Mouse (Mus musculus): ENCODE measurements around the gene Fbxo34. TPM values are rescaled to one million over a fixed set of nuclear protein-coding genes. Genes with fewer than 3 reads are reported as not detected.

The Fbxo34 gene
- polyA plus RNA-seq, 1 experiment from 2014 or later: 24.4 TPM

DNA sequence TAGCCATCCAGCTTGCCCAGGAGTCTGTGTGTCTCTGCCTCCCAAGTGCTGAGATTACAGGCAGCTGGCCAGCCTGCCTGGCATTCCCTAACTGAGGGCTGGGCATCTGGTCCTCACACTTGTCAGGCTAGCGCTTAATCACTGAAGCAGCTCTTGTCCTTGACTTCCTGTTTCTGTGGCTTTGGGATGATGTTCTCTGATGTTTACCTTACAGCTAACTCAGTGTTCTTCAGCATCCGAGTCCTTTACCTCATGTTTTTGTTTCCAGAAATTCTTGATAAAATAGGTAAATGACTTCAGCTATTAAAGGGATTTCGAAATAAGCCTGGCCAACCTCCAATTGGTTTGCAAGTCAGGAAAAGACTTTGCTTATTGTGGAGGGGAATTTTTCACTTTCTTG, 53.8 kb downstream of the Fbxo34 start:
- H3K9me3 ChIP-seq: no peaks in the 10 kb centered on the region
- no peak overlapping the region for H3K9ac ChIP-seq
- H3K4me2 ChIP-seq (replicated peaks): no peak overlapping the region
- ATAC-seq (ENCODE audit: low FRiP score, low read depth): no peak
- no peaks in the 10 kb centered on the region for H3K27me3 ChIP-seq (replicated peaks)
- WGBS: 90% methylated on average over 3 of the region's 3 CpGs
- H3K27ac ChIP-seq: no peak overlapping the region
- no peaks in the 10 kb centered on the region for H3K4me1 ChIP-seq
- no peak overlapping the region for H3K4me3 ChIP-seq
- H3K36me3 ChIP-seq: no peaks in the 10 kb centered on the region

DNA sequence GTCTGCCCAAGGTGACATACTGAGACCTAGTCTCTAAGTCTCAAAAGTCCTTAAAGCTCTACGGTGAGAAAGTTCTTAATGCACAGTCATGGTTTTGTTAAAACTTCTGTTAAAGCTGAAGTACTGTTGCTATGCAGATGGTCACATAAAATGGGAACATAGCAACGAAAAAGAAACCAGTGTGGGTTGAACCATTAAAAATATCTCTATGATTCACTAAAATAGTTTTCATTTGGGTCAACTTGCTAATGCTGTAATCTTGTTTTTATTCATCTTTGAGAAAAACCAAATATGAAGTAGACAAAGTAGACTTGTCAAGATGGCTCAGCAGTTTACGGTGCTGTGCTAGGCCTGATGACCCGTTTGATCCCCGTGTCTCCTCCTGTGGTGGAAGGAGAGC, 56.5 kb downstream of the Fbxo34 start:
- 91% methylated on average over 5 of the region's 5 CpGs for WGBS
- H3K4me3 ChIP-seq: no peak overlapping the region
- H3K9me3 ChIP-seq: no peaks in the 10 kb centered on the region
- H3K27ac ChIP-seq: no peak overlapping the region
- H3K27me3 ChIP-seq (replicated peaks): no peaks in the 10 kb centered on the region
- ATAC-seq (ENCODE audit: low FRiP score, low read depth): no peak
- no peak overlapping the region for H3K9ac ChIP-seq
- H3K4me2 ChIP-seq (replicated peaks): no peak overlapping the region
- H3K4me1 ChIP-seq: no peaks in the 10 kb centered on the region
- no peaks in the 10 kb centered on the region for H3K36me3 ChIP-seq

DNA sequence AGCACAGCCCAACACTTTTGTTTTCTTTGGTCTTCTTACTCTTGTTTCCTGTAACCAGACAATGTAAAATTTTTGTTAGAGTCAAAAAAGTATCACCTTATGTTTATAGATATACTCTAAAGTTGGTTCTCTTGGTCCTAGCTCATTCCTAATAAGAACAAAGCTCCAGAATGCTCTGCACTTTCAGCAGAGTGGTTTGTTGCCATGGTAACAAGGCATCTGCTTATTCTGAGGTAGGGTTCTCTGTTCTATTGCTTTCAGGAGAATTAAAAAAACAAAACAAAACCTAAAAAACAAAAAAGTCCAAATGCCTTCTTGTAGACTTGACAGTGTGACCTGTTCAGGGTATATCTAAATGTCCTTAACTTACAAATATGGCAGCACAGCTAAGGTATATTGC, 57.8 kb downstream of the Fbxo34 start:
- H3K4me1 ChIP-seq: no peaks in the 10 kb centered on the region
- ATAC-seq (ENCODE audit: low FRiP score, low read depth): no peak

DNA sequence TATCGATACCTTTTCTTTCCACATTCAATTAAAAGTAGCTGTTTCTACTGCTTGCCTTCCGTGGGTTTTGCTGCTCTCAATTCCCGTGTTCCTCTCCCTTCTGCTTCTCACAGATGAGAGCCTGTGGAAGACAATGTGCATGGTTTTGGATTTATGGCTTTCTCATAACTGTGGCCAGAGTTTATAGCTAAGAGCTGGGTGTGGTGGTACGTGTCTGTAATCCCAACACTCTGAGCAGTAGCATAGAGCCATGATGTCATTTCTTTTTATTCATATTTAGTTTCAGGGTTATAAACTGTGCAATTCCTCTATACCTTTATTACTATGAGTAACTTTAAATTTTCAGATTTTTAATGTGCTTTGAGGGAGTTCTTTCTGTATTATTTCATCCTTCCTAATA, 60.0 kb downstream of the Fbxo34 start:
- ATAC-seq (ENCODE audit: low FRiP score, low read depth): no peak
- no peaks in the 10 kb centered on the region for H3K9me3 ChIP-seq

More for the DNA sequence above, 57.8 kb downstream of the Fbxo34 start:
- no peak overlapping the region for H3K27ac ChIP-seq
- no peak overlapping the region for H3K9ac ChIP-seq
- H3K36me3 ChIP-seq: no peaks in the 10 kb centered on the region
- H3K9me3 ChIP-seq: no peaks in the 10 kb centered on the region
- no peak overlapping the region for H3K4me2 ChIP-seq (replicated peaks)
- no peaks in the 10 kb centered on the region for H3K27me3 ChIP-seq (replicated peaks)
- H3K4me3 ChIP-seq: no peak overlapping the region

DNA sequence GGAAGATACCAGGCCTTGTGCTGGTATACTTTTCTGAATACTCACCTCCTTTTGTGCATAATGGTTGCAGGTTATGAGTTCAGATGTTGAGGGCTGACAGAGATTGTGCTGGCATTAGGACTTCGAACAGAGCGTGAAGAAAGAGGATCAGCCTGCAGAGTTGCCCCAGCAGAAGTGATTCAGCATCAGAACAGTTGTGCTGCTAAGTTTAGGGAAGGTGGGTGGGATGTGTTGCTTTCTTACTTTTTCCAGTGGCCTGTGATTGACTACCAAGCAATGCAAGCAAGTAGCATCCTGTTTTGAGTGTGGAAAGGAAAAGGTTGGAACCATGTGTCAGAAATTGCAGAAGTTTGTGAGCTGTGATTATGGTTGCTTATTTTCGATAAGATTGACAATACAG, 63.4 kb downstream of the Fbxo34 start:
- 94% methylated on average over 3 of the region's 3 CpGs for WGBS
- ATAC-seq (ENCODE audit: low FRiP score, low read depth): no peak

More for the DNA sequence above, 60.0 kb downstream of the Fbxo34 start:
- no peak overlapping the region for H3K27ac ChIP-seq
- H3K27me3 ChIP-seq (replicated peaks): no peaks in the 10 kb centered on the region
- H3K4me1 ChIP-seq: peaks cover 2% of the 10 kb centered on the region
- 80% methylated on average over 4 of the region's 4 CpGs for WGBS
- no peak overlapping the region for H3K4me2 ChIP-seq (replicated peaks)
- no peak overlapping the region for H3K9ac ChIP-seq
- H3K36me3 ChIP-seq: no peaks in the 10 kb centered on the region
- H3K4me3 ChIP-seq: no peak overlapping the region

DNA sequence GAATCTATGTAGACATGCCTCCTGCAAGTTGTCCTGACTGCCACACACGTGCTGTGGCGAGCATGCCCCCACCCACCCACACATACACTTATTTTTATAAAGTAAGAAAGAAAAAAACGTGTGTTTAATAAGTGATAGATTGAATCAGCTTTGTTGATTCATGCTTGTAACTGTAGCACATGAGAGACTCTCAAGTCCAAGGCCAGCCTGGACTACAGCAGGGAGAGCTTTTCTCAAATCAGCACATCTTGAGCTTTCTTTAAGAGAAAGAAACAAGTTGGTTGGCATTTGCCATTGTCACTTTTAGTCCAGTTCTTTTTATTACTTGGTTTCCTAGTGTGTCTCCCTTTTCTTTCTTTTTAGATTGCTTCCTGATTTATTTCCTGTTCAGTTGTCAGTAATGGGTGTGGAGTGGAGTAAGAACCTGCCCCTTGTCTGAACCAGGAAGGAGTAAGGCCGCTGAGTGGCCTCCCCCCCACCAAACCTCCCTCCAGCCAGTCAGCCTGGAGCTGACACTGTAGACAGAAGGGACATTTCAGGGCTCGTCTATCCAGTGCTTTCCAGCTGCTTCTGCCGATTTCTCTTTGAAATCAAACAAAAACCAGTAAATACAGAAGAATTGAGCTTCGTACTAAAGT, 64.7 kb downstream of the Fbxo34 start:
- 32% methylated on average over 7 of the region's 7 CpGs for WGBS

More for the DNA sequence above, 63.4 kb downstream of the Fbxo34 start:
- Histone ChIP-seq H3K4me2 (replicated peaks) (no peak overlapping the region), H3K4me3 (no peak overlapping the region), H3K27me3 (replicated peaks) (no peaks in the 10 kb centered on the region), H3K9ac (no peak overlapping the region), H3K9me3 (no peaks in the 10 kb centered on the region), H3K36me3 (no peaks in the 10 kb centered on the region), H3K4me1 (peaks cover 6% of the 10 kb centered on the region), H3K27ac (no peak overlapping the region)

DNA sequence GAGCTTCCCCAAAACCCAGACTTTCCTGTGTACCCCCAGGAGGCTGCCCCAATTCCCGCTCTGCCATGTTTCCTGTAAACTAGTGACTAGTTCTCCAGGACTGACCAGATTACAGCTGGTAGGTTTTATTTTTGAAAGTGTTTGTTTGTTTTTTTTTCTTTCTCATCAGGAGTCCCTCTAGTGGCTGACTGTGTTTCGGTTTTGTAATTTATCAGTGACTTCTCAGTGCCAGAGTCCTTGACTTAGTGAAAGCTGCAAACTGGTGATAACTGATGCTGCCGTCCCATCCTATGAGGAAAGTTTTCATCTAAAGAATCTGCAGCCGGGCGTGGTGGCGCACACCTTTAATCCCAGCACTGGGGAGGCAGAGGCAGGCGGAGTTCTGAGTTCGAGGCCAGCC, 65.4 kb downstream of the Fbxo34 start:
- 91% methylated on average over 8 of the region's 8 CpGs for WGBS
- no peak overlapping the region for H3K4me3 ChIP-seq
- H3K36me3 ChIP-seq: no peaks in the 10 kb centered on the region
- no peak overlapping the region for H3K27ac ChIP-seq
- peaks cover 6% of the 10 kb centered on the region for H3K4me1 ChIP-seq
- no peak overlapping the region for H3K4me2 ChIP-seq (replicated peaks)
- H3K9ac ChIP-seq: no peak overlapping the region
- H3K27me3 ChIP-seq (replicated peaks): no peaks in the 10 kb centered on the region
- no peak for ATAC-seq (ENCODE audit: low FRiP score, low read depth)
- H3K9me3 ChIP-seq: no peaks in the 10 kb centered on the region

More for the DNA sequence above, 64.7 kb downstream of the Fbxo34 start:
- no peaks in the 10 kb centered on the region for H3K27me3 ChIP-seq (replicated peaks)
- no peaks in the 10 kb centered on the region for H3K36me3 ChIP-seq
- H3K9ac ChIP-seq: no peak overlapping the region
- no peak overlapping the region for H3K27ac ChIP-seq
- 0 out of 2 replicates have a peak overlapping the region, but pooled peaks have one; percentile 5 for H3K4me2 ChIP-seq (replicated peaks)
- peak; percentile 53; the same call in 1 of the 2 replicates for ATAC-seq (ENCODE audit: low FRiP score, low read depth)
- no peak overlapping the region for H3K4me3 ChIP-seq
- H3K4me1 ChIP-seq: peaks cover 6% of the 10 kb centered on the region
- no peaks in the 10 kb centered on the region for H3K9me3 ChIP-seq

DNA sequence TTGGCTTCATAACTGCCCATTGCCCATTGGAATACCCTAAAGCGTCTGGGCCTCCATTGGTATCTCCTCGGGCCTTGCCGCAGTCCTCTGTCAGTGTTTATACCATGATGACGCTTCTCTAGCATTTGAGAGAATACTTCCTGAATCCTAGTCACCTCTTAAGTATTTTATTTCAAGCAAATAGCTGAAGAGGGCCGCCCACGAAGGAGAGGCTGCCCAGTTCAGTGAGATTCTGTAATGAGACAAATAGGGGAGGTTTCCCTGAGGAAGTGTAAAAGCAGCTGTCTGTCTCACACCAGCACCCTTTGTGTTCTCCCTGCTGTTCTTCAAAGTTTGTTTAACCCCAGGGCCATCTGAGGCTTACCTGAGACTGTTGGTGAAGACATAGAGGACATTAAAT, 66.5 kb downstream of the Fbxo34 start:
- no peak overlapping the region for H3K4me2 ChIP-seq (replicated peaks)
- no peaks in the 10 kb centered on the region for H3K9me3 ChIP-seq
- ATAC-seq (ENCODE audit: low FRiP score, low read depth): no peak
- no peaks in the 10 kb centered on the region for H3K36me3 ChIP-seq
- WGBS: 86% methylated on average over 6 of the region's 6 CpGs
- no peak overlapping the region for H3K27ac ChIP-seq
- H3K4me3 ChIP-seq: no peak overlapping the region
- peaks cover 6% of the 10 kb centered on the region for H3K4me1 ChIP-seq
- H3K27me3 ChIP-seq (replicated peaks): no peaks in the 10 kb centered on the region
- H3K9ac ChIP-seq: no peak overlapping the region

DNA sequence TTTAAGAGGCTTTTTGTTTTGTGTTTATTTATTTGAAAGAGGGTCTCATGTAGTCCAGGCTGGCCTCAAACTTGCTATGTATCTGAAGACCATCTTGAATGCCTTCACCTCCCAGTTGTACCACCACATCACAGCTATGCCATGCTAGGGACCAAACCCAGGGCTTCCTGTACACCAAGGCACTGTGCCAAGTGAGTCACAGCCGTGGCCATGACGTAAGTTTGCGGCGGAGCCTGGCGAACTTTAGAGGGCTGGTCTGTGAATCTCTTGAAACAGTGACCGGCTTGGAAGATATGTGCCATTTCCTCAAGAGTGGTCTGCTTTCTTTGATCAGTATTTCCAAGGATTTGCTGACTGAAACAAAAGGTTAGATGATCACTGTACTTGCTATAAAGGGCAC, 68.4 kb downstream of the Fbxo34 start:
- Histone ChIP-seq H3K4me1 (peaks cover 6% of the 10 kb centered on the region), H3K9ac (no peak overlapping the region), H3K9me3 (no peaks in the 10 kb centered on the region), H3K36me3 (no peaks in the 10 kb centered on the region), H3K4me3 (no peak overlapping the region), H3K27me3 (replicated peaks) (no peaks in the 10 kb centered on the region), H3K4me2 (replicated peaks) (no peak overlapping the region), H3K27ac (no peak overlapping the region)
- ATAC-seq (ENCODE audit: low FRiP score, low read depth): no peak
- whole genome bisulfite sequencing: 94% methylated on average over 6 of the region's 6 CpGs

DNA sequence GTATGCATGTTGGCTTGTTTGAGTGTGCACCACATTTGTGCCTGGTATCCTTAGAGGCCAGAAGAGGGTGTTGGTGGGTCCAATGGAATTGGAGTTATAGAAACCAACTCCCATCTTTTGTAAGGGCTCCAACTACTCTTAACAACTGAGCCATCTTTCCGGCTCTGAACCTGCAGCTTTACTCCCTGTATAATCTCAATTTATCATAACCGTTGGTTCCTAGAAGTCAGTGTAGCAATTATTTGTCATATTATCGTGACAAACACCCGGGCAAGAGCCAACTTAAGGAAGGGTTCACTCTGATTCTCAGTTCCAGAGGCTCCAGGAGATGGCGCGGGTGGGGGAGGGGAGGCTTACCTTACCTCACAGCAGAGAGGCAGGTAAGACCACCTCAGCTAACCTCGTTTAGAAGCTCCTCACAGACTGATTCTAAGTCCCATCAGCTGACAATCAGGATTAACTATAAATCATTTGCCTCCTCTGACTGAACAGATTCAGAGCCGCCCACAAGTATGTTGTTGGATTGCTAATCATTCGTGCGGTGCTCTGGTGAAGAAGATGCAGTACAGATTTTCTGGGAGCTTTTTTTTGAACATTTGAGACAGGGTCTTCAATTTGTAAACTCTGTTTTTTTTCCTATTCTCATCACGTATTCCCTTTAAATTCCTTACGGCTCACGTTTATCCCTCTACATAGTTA, 70.7 kb downstream of the Fbxo34 start:
- no peak overlapping the region for H3K4me2 ChIP-seq (replicated peaks)
- no peaks in the 10 kb centered on the region for H3K36me3 ChIP-seq
- 84% methylated on average over 13 of the region's 13 CpGs for WGBS

DNA sequence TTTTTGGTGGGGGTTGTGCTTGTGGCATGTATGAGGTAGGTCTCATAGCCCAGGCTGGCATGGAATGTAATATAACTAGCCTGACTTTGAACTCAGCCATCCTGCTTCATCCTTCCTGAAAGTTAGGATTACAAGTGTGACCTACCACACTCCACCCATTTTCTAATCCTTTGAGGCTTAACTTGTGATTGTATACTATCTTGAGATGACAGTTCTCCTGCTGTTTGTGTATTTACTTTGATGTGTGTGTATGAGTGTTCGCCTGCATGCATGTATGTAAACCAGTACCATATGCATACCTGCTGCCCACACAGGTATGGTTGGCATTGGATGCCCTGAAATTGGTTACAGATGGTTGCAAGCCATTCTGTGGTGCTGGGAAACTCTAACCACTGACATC, 71.4 kb downstream of the Fbxo34 start:
- Histone ChIP-seq H3K4me3 (no peak overlapping the region), H3K4me1 (no peaks in the 10 kb centered on the region), H3K4me2 (replicated peaks) (no peak overlapping the region), H3K36me3 (no peaks in the 10 kb centered on the region), H3K27ac (no peak overlapping the region), H3K9ac (no peak overlapping the region), H3K27me3 (replicated peaks) (no peaks in the 10 kb centered on the region), H3K9me3 (no peaks in the 10 kb centered on the region)
- no peak for ATAC-seq (ENCODE audit: low FRiP score, low read depth)
- WGBS: 82% methylated on average over 1 of the region's 1 CpGs

More for the DNA sequence above, 70.7 kb downstream of the Fbxo34 start:
- Histone ChIP-seq H3K4me1 (no peaks in the 10 kb centered on the region), H3K9me3 (no peaks in the 10 kb centered on the region), H3K27ac (no peak overlapping the region), H3K9ac (no peak overlapping the region), H3K4me3 (no peak overlapping the region), H3K27me3 (replicated peaks) (no peaks in the 10 kb centered on the region)
- no peak for ATAC-seq (ENCODE audit: low FRiP score, low read depth)

DNA sequence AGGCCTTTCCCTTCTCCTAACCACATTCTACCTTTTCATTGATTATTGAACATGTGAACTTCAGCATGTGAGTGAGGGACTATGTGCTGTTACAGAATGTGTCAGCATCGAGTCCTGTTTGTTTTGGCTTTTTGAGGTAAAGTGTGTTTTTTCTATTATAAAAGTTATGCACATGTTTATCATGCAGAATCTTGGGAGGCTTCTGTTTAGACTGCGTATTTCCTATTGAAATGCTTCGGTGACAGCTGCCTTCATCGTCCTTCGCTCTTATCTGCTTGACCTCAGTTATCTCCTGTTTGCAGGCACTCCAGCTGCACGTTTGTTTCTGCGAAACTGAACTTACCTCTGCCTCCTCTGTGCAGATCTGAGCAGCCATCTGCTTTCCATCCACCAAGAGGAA, 72.1 kb downstream of the Fbxo34 start:
- Histone ChIP-seq H3K4me2 (replicated peaks) (no peak overlapping the region), H3K9ac (no peak overlapping the region), H3K4me1 (no peaks in the 10 kb centered on the region), H3K27ac (no peak overlapping the region), H3K4me3 (no peak overlapping the region), H3K27me3 (replicated peaks) (no peaks in the 10 kb centered on the region), H3K36me3 (no peaks in the 10 kb centered on the region), H3K9me3 (no peaks in the 10 kb centered on the region)
- WGBS: 90% methylated on average over 7 of the region's 7 CpGs
- no peak for ATAC-seq (ENCODE audit: low FRiP score, low read depth)

DNA sequence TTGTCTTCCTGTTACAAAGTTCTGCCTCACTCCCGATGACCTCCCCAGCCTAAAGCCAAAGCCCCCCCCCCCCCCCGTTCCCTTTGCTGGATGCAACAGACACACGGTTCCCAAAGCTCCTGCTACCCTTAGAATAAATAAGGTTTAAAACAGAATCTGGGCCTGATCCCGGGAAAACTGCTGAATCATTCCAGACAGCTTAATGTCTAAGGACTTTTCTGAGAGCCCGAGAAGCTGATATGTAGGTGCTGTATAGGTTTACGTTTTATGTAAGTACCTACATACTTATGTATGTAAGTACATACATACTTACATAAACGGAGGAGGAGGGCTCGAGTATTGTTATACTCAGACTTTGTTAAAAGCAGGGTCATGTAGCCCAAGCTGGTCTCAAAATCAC, 75.2 kb downstream of the Fbxo34 start:
- no peak overlapping the region for H3K4me3 ChIP-seq
- WGBS: 81% methylated on average over 8 of the region's 8 CpGs
- H3K4me1 ChIP-seq: no peaks in the 10 kb centered on the region
- ATAC-seq (ENCODE audit: low FRiP score, low read depth): no peak
- H3K27ac ChIP-seq: no peak overlapping the region
- no peaks in the 10 kb centered on the region for H3K9me3 ChIP-seq
- H3K9ac ChIP-seq: no peak overlapping the region
- no peaks in the 10 kb centered on the region for H3K27me3 ChIP-seq (replicated peaks)
- H3K36me3 ChIP-seq: peaks cover 1% of the 10 kb centered on the region; the same call in 1 of the 2 replicates
- H3K4me2 ChIP-seq (replicated peaks): no peak overlapping the region
